Mouse (Mus musculus) CH12.LX (cell line): ENCODE data around the gene Drc1. TPM values are rescaled to one million over a fixed set of nuclear protein-coding genes. Genes with fewer than 3 reads are reported as not detected.
A peak's percentile ranks its signal among the peaks of the same experiment; 100 is the strongest.

Experiments
- DNase-seq: peaks from one replicate; pipeline ENCODE4 v3.0.0-alpha.2; 2013; ENCODE audit errors: extremely low read depth
- H3K27ac ChIP-seq: 2 replicates; pipeline ENCODE4 v1.5.1; 2012; ENCODE audit warnings: low read depth, mild to moderate bottlenecking, control low read depth, moderate library complexity; ENCODE audit not compliant: insufficient read depth
- H3K27me3 ChIP-seq: replicated peaks from 2 replicates; pipeline ENCODE3; 2012; ENCODE audit warnings: inconsistent platforms
- H3K36me3 ChIP-seq, 2 experiments: replicated peaks in 1 of 2; 2 replicates each; pipeline versions ENCODE3 to v1.6.1; 2012; ENCODE audit warnings: inconsistent platforms in 1 of 2, low read length in 1 of 2, mild to moderate bottlenecking in 1 of 2, mixed read lengths in 1 of 2, moderate library complexity in 1 of 2; ENCODE audit not compliant: control insufficient read depth in 1 of 2, insufficient read depth in 1 of 2
- H3K4me1 ChIP-seq, 2 experiments: 2 replicates each; pipeline ENCODE4 v1.6.1; 2012; ENCODE audit warnings: inconsistent platforms in 1 of 2, moderate library complexity in 1 of 2; ENCODE audit not compliant: insufficient read depth in 2 of 2, control insufficient read depth in 1 of 2
- H3K4me2 ChIP-seq: 2 replicates; pipeline ENCODE4 v1.6.1; 2012; ENCODE audit warnings: low read depth, mild to moderate bottlenecking, control low read depth; ENCODE audit not compliant: poor library complexity, insufficient read depth, severe bottlenecking
- H3K4me3 ChIP-seq, 3 experiments: fragments of 150-350 bp in 1 of 3; sonication (generic) in 1 of 3; replicated peaks in 1 of 3; 2 replicates each; pipeline versions ENCODE3 to v1.5.1; 2011 to 2012; ENCODE audit warnings: low read depth in 2 of 3, low read length in 2 of 3, mild to moderate bottlenecking in 2 of 3, moderate library complexity in 2 of 3, control low read depth in 1 of 3, improper control_type of control experiment in 1 of 3, inconsistent platforms in 1 of 3, mixed read lengths in 1 of 3; ENCODE audit not compliant: poor library complexity in 1 of 3
- H3K79me2 ChIP-seq: replicated peaks from 2 replicates; pipeline ENCODE4 v1.6.1; 2012; ENCODE audit warnings: mild to moderate bottlenecking, moderate library complexity; ENCODE audit not compliant: control insufficient read depth, poor library complexity, insufficient read depth, severe bottlenecking; ENCODE audit errors: extremely low read depth
- H3K9ac ChIP-seq: 2 replicates; pipeline ENCODE4 v1.6.1; 2012; ENCODE audit warnings: low read depth, mild to moderate bottlenecking, control low read depth, moderate library complexity; ENCODE audit not compliant: insufficient read depth
- H3K9me3 ChIP-seq: replicated peaks from 2 replicates; pipeline ENCODE3; 2012; ENCODE audit warnings: low read length, inconsistent platforms, mixed read lengths
- E2F4 ChIP-seq: IDR thresholded peaks from 2 replicates; pipeline ENCODE4 v1.6.1; 2011; ENCODE audit warnings: low read depth, low read length, improper control_type of control experiment; ENCODE audit not compliant: insufficient replicate concordance
- ELF1 ChIP-seq: IDR thresholded peaks from 2 replicates; pipeline ENCODE4 v1.6.1; 2014; ENCODE audit warnings: low read depth, mild to moderate bottlenecking, inconsistent platforms, low read length, improper control_type of control experiment
- EP300 ChIP-seq: IDR thresholded peaks from 2 replicates; pipeline ENCODE4 v1.6.1; 2011; ENCODE audit warnings: low read length, improper control_type of control experiment
- ETS1 ChIP-seq: conservative IDR thresholded peaks from 2 replicates; pipeline ENCODE4 v1.6.1; 2012; ENCODE audit warnings: low read depth, mild to moderate bottlenecking, inconsistent platforms, low read length, improper control_type of control experiment, moderate library complexity
- HCFC1 ChIP-seq: IDR thresholded peaks from 2 replicates; pipeline ENCODE4 v1.6.1; 2012; ENCODE audit warnings: low read depth, mild to moderate bottlenecking, inconsistent platforms, low read length, improper control_type of control experiment
- JUN ChIP-seq: IDR thresholded peaks from 2 replicates; pipeline ENCODE4 v1.6.1; 2011; ENCODE audit warnings: low read depth, mild to moderate bottlenecking, low read length, improper control_type of control experiment, moderate library complexity; ENCODE audit not compliant: insufficient read depth
- JUND ChIP-seq: conservative IDR thresholded peaks from 2 replicates; pipeline ENCODE4 v1.6.1; 2011; ENCODE audit warnings: low read depth, low read length, improper control_type of control experiment
- MAFK ChIP-seq: IDR thresholded peaks from 2 replicates; pipeline ENCODE4 v1.6.1; 2011; ENCODE audit warnings: low read length, improper control_type of control experiment; ENCODE audit not compliant: insufficient replicate concordance
- MAX ChIP-seq: IDR thresholded peaks from 2 replicates; pipeline ENCODE4 v1.6.1; 2011; ENCODE audit warnings: low read length, improper control_type of control experiment
- MEF2A ChIP-seq: IDR thresholded peaks from 2 replicates; pipeline ENCODE4 v1.6.1; 2014; ENCODE audit warnings: low read depth, mild to moderate bottlenecking, inconsistent platforms, low read length, improper control_type of control experiment, borderline replicate concordance
- MYC ChIP-seq: IDR thresholded peaks from 2 replicates; pipeline ENCODE4 v1.6.1; 2011; ENCODE audit warnings: low read depth, mild to moderate bottlenecking, improper control_type of control experiment, low read length
- POLR2AphosphoS2 ChIP-seq: IDR thresholded peaks from 2 replicates; pipeline ENCODE4 v1.6.1; 2011; ENCODE audit warnings: low read depth, low read length, improper control_type of control experiment
- RAD21 ChIP-seq: IDR thresholded peaks from 2 replicates; pipeline ENCODE4 v1.6.1; 2011; ENCODE audit warnings: low read depth, mild to moderate bottlenecking, low read length, improper control_type of control experiment, moderate library complexity
- RCOR1 ChIP-seq: conservative IDR thresholded peaks from 2 replicates; pipeline ENCODE4 v1.6.1; 2012; ENCODE audit warnings: low read depth, mild to moderate bottlenecking, inconsistent platforms, low read length, improper control_type of control experiment
- TBP ChIP-seq: conservative IDR thresholded peaks from 2 replicates; pipeline ENCODE4 v1.6.1; 2011; ENCODE audit warnings: low read depth, low read length, improper control_type of control experiment
- ZKSCAN1 ChIP-seq: IDR thresholded peaks from 2 replicates; pipeline ENCODE4 v1.6.1; 2012; ENCODE audit warnings: low read depth, inconsistent platforms, low read length, improper control_type of control experiment, borderline replicate concordance
- ZNF384 ChIP-seq: IDR thresholded peaks from 2 replicates; pipeline ENCODE4 v1.6.1; 2012; ENCODE audit warnings: low read depth, low read length, improper control_type of control experiment, inconsistent platforms
- dilution Hi-C: fragments of 300-500 bp; cut with MboI; formaldehyde crosslinking; loops from 2 replicates; pipeline ENCODE4 v1.14.3; 2020; ENCODE audit warnings: low sequenced_read_pairs; ENCODE audit not compliant: extremely low pct_unique_long_range_greater_than_20kb, extremely low pct_ligation_motif_present
- in situ Hi-C: fragments of 300-500 bp; cut with MboI; formaldehyde crosslinking; loops from 3 replicates; pipeline ENCODE4 v1.14.3; 2019; ENCODE audit warnings: low sequenced_read_pairs, low pct_ligation_motif_present, low pct_unique_long_range_greater_than_20kb, mixed read lengths
- polyA plus RNA-seq: library from polyadenylated mRNA; unstranded; fragments of >175 nt; gene quantifications from 2 replicates; pipeline ENCODE4 v1.2.1, GENCODE M21; 2012; ENCODE audit warnings: low read depth; ENCODE audit not compliant: insufficient read length
- total RNA-seq, 2 experiments: library from RNA; depleted of rRNA; stranded (reverse); fragments of 300-350 nt in 1 of 2; fragments of >200 nt in 1 of 2; gene quantifications; 2 replicates each; pipeline ENCODE4 v1.2.3; 2012 to 2014

Gene Drc1
- total and polyA plus RNA-seq, 3 experiments = 0.04 TPM; not detected in 2

DNA sequence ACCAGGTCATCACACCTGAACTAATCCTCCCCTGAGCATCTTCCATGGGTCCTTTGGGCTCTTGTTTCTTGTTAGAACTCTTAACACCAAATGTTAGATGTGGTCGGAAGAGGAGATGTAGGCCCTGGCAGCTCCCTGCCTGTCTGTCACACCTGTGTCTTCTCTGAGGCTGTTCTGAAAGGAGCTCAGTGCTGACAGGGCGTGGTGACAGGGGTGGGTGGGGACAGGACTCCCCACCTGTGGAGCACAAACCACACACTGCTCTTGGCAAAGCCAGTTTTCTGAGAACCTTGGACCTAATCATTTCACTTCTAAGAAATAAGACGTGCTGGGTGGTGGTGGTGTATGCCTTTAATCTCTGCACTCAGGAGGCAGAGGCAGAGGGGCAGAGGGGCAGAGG, 72.4 kb downstream of the Drc1 start:
- dilution Hi-C loops = no loop called here
- Histone ChIP-seq H3K4me3 (no peak overlapping the region), H3K36me3 (no peaks in the 10 kb centered on the region), H3K27ac (no peak overlapping the region), H3K4me2 (no peak overlapping the region), H3K79me2 (no peaks in the 10 kb centered on the region), H3K4me1 (peaks cover 0 to 6% of the 10 kb centered on the region in 2 experiments; a peak in 2 of 4 replicates), H3K9ac (no peak overlapping the region), H3K9me3 (no peaks in the 10 kb centered on the region), H3K27me3 (no peaks in the 10 kb centered on the region)
- in situ Hi-C loops = no loop called here
- DNase-seq = no peak
- TF ChIP-seq ZKSCAN1 (no peak), RCOR1 (no peak), JUND (no peak), E2F4 (no peak), ZNF384 (no peak), JUN (no peak), ELF1 (no peak), EP300 (no peak), MEF2A (no peak), MAX (no peak), HCFC1 (no peak), MAFK (no peak), RAD21 (no peak)

- no peaks in the 10 kb centered on the region for H3K9me3 ChIP-seq
- in situ Hi-C loops (no loop called here), dilution Hi-C loops (no loop called here)
- TF ChIP-seq POLR2AphosphoS2 = no peak
- no peak for TF ChIP-seq TBP
- TF ChIP-seq MYC = no peak
- no peak for TF ChIP-seq ETS1
- TF ChIP-seq RCOR1 = no peak
- no peaks in the 10 kb centered on the region for H3K79me2 ChIP-seq
- no peak overlapping the region for H3K27ac ChIP-seq
- H3K36me3 ChIP-seq = no peaks in the 10 kb centered on the region
- no peak overlapping the region for H3K9ac ChIP-seq
- H3K27me3 ChIP-seq = no peaks in the 10 kb centered on the region
- DNase-seq = no peak
- H3K4me2 ChIP-seq = peak overlapping the region; percentile 6
- peaks cover 0 to 6% of the 10 kb centered on the region in 2 experiments; a peak in 2 of 4 replicates for H3K4me1 ChIP-seq
- H3K4me3 ChIP-seq = no peak overlapping the region
These were observed 73.9 kb downstream of the Drc1 start for GRCm38 (mm10) chr5:30355114-30355513.
